Mouse (Mus musculus): ENCODE results near the gene Olfr1490. TPM values are rescaled to one million over a fixed set of nuclear protein-coding genes. Genes with fewer than 3 reads are reported as not detected.
"Not testable (repeated sequence)": the region's sequence is repeated elsewhere in the genome, so short reads cannot be mapped to it uniquely, and the experiment has no call there.

Gene Olfr1490
- polyA plus RNA-seq (2012; rRNA removed) = not detected in 2 replicates

DNA sequence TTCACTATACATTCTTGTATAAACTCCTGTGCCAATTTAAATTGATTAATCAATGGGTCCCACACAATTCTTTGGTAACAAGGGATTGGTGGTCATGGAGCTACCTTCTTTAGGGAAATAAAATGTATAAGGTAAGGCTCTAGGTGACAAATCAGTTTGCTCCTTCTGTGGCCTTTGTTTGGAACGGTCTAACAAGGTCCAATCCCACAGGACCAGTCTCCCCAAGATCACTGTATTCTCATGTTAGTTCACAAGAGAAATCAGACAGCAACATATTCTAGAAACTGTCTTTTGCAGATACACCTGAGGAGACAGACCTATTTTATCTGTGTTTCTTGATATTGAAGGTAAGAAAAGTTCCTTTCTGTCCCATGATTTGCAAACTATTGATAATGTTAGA, at the start of gene Olfr1490:
Gene Olfr1490 (plus strand): TSS at position 301 of the 400 bp plus-strand sequence.
- TF ChIP-seq POLR2A (IDR thresholded peaks at IDR 0.05; ENCODE audit: borderline replicate concordance, extremely low read depth, insufficient read depth, insufficient read length, poor library complexity, severe bottlenecking) (no peak), CTCF (IDR thresholded peaks at IDR 0.05; ENCODE audit: borderline replicate concordance, extremely low read depth, insufficient read depth, insufficient read length) (no peak)
- DNase-seq (ENCODE audit: low read depth) = no peak

DNA sequence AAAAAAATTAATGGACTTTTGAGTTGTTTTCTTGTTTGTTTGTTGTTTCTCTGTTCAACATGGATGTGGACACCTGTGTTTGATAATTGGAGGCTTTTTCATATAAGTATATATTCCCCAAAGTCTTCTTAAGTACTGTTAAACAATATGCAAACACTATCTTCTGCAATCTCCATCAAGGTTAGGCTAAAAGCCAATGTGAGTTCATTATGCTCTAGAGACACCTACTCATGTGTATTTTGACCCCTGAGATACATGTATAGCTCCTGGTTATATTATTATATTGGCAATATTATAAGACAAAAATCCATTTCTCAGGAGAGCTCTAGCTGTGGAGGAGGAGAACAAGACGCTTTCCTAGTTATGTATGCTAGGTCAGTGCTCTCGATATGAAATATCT, 33.8 kb upstream of the Olfr1490 start, which contains the start of gene Olfr1487:
Gene Olfr1487 (plus strand): TSS at position 301 of the 400 bp plus-strand sequence.
- DNase-seq (ENCODE audit: low read depth) = not testable (repeated sequence)

DNA sequence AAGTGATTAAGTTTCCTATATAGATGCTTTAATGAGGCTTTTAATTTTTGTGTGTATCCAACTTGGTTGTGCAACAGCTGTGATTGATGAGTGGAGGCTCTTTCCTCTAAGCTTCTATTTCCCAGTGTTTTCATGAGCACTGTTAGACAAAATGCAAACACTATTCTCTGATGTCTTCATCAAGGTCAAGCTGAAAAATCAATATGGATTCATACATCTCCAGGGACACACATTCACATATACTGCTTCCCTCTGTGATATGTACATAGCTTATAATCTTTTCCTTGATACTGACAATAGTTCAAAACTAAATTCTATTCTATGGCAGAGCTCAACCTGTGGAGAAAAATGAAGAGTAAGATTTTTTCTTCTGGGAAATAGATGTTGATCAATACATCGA, 19.6 kb upstream of the Olfr1490 start, which contains the start of gene Olfr1489:
Gene Olfr1489 (plus strand): TSS at position 301 of the 400 bp plus-strand sequence.
- TF ChIP-seq CTCF (IDR thresholded peaks at IDR 0.05; ENCODE audit: borderline replicate concordance, extremely low read depth, insufficient read depth, insufficient read length) (no peak), POLR2A (IDR thresholded peaks at IDR 0.05; ENCODE audit: borderline replicate concordance, extremely low read depth, insufficient read depth, insufficient read length, poor library complexity, severe bottlenecking) (no peak)
- DNase-seq (ENCODE audit: low read depth) = no peak

DNA sequence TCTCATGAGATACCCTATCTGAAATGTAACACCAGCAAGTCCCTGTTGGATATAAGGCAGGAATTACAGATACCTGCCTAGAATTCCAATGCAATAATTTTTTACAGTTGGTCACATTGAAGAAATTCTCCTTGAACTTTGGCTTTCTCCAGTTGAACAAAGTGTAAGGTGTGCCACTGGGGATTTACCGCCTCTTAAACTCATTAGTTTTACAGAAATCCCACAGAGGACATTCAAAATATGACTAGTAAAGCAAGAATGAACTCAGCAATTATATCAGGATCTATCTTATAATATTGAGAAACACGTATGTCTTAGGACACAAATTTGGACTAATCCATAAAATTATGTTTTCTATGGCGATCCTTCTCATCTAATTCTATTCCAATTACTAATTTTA, 46.1 kb downstream of the Olfr1490 start, which contains the start of gene Olfr1491:
Gene Olfr1491 (plus strand): TSS at position 301 of the 400 bp plus-strand sequence.
- TF ChIP-seq CTCF (IDR thresholded peaks at IDR 0.05; ENCODE audit: borderline replicate concordance, extremely low read depth, insufficient read depth, insufficient read length) = no peak
- TF ChIP-seq POLR2A (IDR thresholded peaks at IDR 0.05; ENCODE audit: borderline replicate concordance, extremely low read depth, insufficient read depth, insufficient read length, poor library complexity, severe bottlenecking) = no peak
- DNase-seq (ENCODE audit: low read depth) = no peak

Other genes with a start within 250 kb of the Olfr1490 start
- gene Olfr1469, start 243.2 kb upstream of the Olfr1490 start, polyA plus RNA-seq (2012; rRNA removed) = not detected in 2 replicates
- not detected in 2 replicates for gene Olfr1471, start 207.7 kb upstream of the Olfr1490 start, polyA plus RNA-seq (2012; rRNA removed)
- not detected in 2 replicates for gene Olfr1472, start 195.0 kb upstream of the Olfr1490 start, polyA plus RNA-seq (2012; rRNA removed)
- not detected in 2 replicates for gene Olfr1474, start 181.5 kb upstream of the Olfr1490 start, polyA plus RNA-seq (2012; rRNA removed)
- not detected in 2 replicates for gene Olfr1475, start 170.9 kb upstream of the Olfr1490 start, polyA plus RNA-seq (2012; rRNA removed)
- not detected in 2 replicates for gene Olfr1477, start 150.5 kb upstream of the Olfr1490 start, polyA plus RNA-seq (2012; rRNA removed)
- gene Olfr1480, start 123.2 kb upstream of the Olfr1490 start, polyA plus RNA-seq (2012; rRNA removed) = not detected in 2 replicates
- not detected in 2 replicates for gene Olfr1484, start 67.6 kb upstream of the Olfr1490 start, polyA plus RNA-seq (2012; rRNA removed)
- not detected in 2 replicates for gene Olfr1487, start 33.7 kb upstream of the Olfr1490 start, polyA plus RNA-seq (2012; rRNA removed)
- not detected in 2 replicates for gene Olfr1489, start 19.5 kb upstream of the Olfr1490 start, polyA plus RNA-seq (2012; rRNA removed)
- gene Olfr1491, start 46.2 kb downstream of the Olfr1490 start, polyA plus RNA-seq (2012; rRNA removed) = not detected in 2 replicates
- gene Olfr1493-ps1, start 72.2 kb downstream of the Olfr1490 start, polyA plus RNA-seq (2012; rRNA removed) = not detected in 2 replicates
- gene Olfr1494, start 88.6 kb downstream of the Olfr1490 start, polyA plus RNA-seq (2012; rRNA removed) = not detected in 2 replicates
- not detected in 2 replicates for gene Olfr1495, start 113.5 kb downstream of the Olfr1490 start, polyA plus RNA-seq (2012; rRNA removed)
- gene Olfr1496, start 126.8 kb downstream of the Olfr1490 start, polyA plus RNA-seq (2012; rRNA removed) = not detected in 2 replicates
- not detected in 2 replicates for gene Olfr1497, start 147.1 kb downstream of the Olfr1490 start, polyA plus RNA-seq (2012; rRNA removed)
- not detected in 2 replicates for gene Olfr1499, start 168.4 kb downstream of the Olfr1490 start, polyA plus RNA-seq (2012; rRNA removed)
- gene Olfr1500, start 179.4 kb downstream of the Olfr1490 start, polyA plus RNA-seq (2012; rRNA removed) = not detected in 2 replicates
- not detected in 2 replicates for gene Olfr1501, start 199.6 kb downstream of the Olfr1490 start, polyA plus RNA-seq (2012; rRNA removed)
- gene Olfr1502, start 210.7 kb downstream of the Olfr1490 start, polyA plus RNA-seq (2012; rRNA removed) = not detected in 2 replicates
- gene Olfr1504, start 246.8 kb downstream of the Olfr1490 start, polyA plus RNA-seq (2012; rRNA removed) = not detected in 2 replicates

Data from brain, embryonic 14.5 days (tissue).